Mouse (Mus musculus): ENCODE measurements around the gene Tdrd3. TPM values are rescaled to one million over a fixed set of nuclear protein-coding genes. Genes with fewer than 3 reads are reported as not detected.

Gene Tdrd3
- polyA plus RNA-seq, 1 experiment, result 1.2 TPM

GRCm38 (mm10) chr14:87415486-87415807 is 992 bp upstream of the Tdrd3 start:
- Histone ChIP-seq H3K27me3 (ENCODE audit: control insufficient read depth, insufficient read depth, low read length) (no peaks in the 10 kb centered on the region), H3K27ac (ENCODE audit: insufficient read depth, low read length) (peak overlapping the region; percentile 32; the same call in 1 of the 2 replicates), H3K36me3 (ENCODE audit: control insufficient read depth, insufficient read depth, low read length) (no peaks in the 10 kb centered on the region), H3K4me1 (ENCODE audit: control insufficient read depth, insufficient read depth, insufficient read length) (peaks cover 4% of the 10 kb centered on the region; the same call in 1 of the 2 replicates), H3K4me3 (ENCODE audit: extremely low read depth, insufficient read depth, insufficient read length) (peak overlapping the region; percentile 92)
- WGBS, result under 1% methylated on average over 11 of the region's 11 CpGs
- no peak for DNase-seq (ENCODE audit: low read depth in 1 of 2, low spot score in 2 of 2)
- TF ChIP-seq POLR2A (IDR thresholded peaks at IDR 0.05; ENCODE audit: low read depth, low read length), result no peak
- TF ChIP-seq CTCF (IDR thresholded peaks at IDR 0.05; ENCODE audit: extremely low read depth, insufficient read depth, insufficient read length, insufficient replicate concordance), result no peak

DNA sequence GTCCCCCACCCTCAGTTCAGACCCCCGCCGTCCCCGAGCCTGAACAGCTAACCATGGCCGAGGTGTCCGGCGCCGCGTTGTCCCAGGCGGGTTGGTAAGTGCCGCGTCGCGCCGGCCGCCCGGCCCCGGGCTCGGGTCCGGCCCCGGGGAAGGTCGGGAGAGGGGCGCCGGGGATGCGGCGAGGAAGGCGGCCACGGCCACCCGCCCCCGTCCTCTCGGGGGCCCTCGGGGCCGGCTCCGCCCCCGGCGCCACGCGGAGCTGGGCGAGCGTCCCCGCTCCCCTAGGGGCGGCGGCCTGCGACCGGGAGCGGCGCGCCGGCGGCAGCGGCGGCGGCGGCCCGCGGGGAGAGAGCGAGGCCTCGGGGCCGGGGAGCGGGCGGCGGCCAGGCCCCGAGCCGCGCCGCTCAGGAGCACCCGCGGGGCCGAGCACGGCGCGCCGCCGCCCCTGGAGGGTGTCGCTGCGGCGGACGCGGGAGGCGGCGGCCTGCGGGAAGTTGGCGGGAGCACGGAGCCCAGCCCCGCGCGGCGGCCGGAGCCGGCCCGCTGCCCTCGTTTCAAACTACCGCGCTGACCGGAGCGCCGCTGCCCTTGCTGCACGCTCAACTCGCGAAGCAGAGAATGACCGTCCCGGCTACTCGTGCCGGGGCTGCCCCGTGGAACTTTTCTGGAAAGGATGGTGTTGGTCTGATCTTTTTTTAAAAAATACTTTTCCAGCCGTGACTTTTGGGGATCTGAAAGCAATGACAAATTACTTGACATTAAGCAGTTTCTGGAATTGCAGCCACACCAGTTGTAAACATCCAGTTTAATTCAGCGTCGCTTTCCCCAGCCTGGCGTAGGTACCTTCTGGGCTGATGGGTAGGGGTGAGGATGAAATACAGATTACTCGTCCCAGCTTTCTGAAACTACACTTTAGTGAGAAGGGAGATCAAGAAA is 584 bp downstream of the Tdrd3 start:
- Histone ChIP-seq H3K4me3 (ENCODE audit: extremely low read depth, insufficient read depth, insufficient read length) (peak overlapping the region; percentile 92), H3K4me1 (ENCODE audit: control insufficient read depth, insufficient read depth, insufficient read length) (peaks cover 4% of the 10 kb centered on the region; the same call in 1 of the 2 replicates), H3K27ac (ENCODE audit: insufficient read depth, low read length) (peak overlapping the region; percentile 96), H3K36me3 (ENCODE audit: control insufficient read depth, insufficient read depth, low read length) (no peaks in the 10 kb centered on the region), H3K27me3 (ENCODE audit: control insufficient read depth, insufficient read depth, low read length) (no peaks in the 10 kb centered on the region)
- 1% methylated on average over 84 of the region's 109 CpGs for WGBS
- no peak for TF ChIP-seq CTCF (IDR thresholded peaks at IDR 0.05; ENCODE audit: extremely low read depth, insufficient read depth, insufficient read length, insufficient replicate concordance)
- TF ChIP-seq POLR2A (IDR thresholded peaks at IDR 0.05; ENCODE audit: low read depth, low read length), result no peak
- DNase-seq (ENCODE audit: low read depth in 1 of 2, low spot score in 2 of 2), result peak in 1 of 2 experiments; percentile 43

- DNase-seq (ENCODE audit: low read depth in 1 of 2, low spot score in 2 of 2), result no peak
- 0% methylated on average over 3 of the region's 3 CpGs for WGBS
- Histone ChIP-seq H3K4me3 (ENCODE audit: extremely low read depth, insufficient read depth, insufficient read length) (peak overlapping the region; percentile 92), H3K27me3 (ENCODE audit: control insufficient read depth, insufficient read depth, low read length) (no peaks in the 10 kb centered on the region), H3K4me1 (ENCODE audit: control insufficient read depth, insufficient read depth, insufficient read length) (peaks cover 4% of the 10 kb centered on the region; the same call in 1 of the 2 replicates), H3K27ac (ENCODE audit: insufficient read depth, low read length) (peak overlapping the region; percentile 25; the same call in 1 of the 2 replicates), H3K36me3 (ENCODE audit: control insufficient read depth, insufficient read depth, low read length) (no peaks in the 10 kb centered on the region)
- TF ChIP-seq POLR2A (IDR thresholded peaks at IDR 0.05; ENCODE audit: low read depth, low read length) (no peak), CTCF (IDR thresholded peaks at IDR 0.05; ENCODE audit: extremely low read depth, insufficient read depth, insufficient read length, insufficient replicate concordance) (no peak)
Observed at GRCm38 (mm10) chr14:87417691-87418070, 1.2 kb downstream of the Tdrd3 start.

DNA sequence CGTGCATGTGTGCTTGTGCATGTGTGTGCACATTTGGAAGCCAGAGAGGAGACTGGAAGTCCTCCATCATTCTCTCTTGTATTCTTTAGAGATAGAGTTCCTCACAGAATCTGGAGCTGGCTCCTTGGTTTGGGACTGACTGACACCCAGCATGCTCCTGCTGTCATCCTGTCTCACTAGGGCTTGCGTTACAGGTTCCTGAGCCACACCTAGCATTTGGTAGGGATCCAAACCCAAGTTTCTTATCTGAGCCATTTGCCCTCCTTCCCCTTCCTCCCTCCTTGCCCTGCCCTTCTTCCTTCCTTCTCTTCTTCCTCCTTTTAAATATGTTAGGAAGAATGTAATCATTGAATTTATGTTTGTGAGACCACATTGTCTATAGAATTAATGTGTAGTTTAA is 3.3 kb downstream of the Tdrd3 start:
- DNase-seq (ENCODE audit: low read depth in 1 of 2, low spot score in 2 of 2), result no peak
- H3K27me3 ChIP-seq (ENCODE audit: control insufficient read depth, insufficient read depth, low read length), result no peaks in the 10 kb centered on the region
- H3K4me3 ChIP-seq (ENCODE audit: extremely low read depth, insufficient read depth, insufficient read length), result no peak overlapping the region
- no peak overlapping the region for H3K27ac ChIP-seq (ENCODE audit: insufficient read depth, low read length)
- 85% methylated on average over 2 of the region's 2 CpGs for WGBS
- no peak for TF ChIP-seq CTCF (IDR thresholded peaks at IDR 0.05; ENCODE audit: extremely low read depth, insufficient read depth, insufficient read length, insufficient replicate concordance)
- no peak for TF ChIP-seq POLR2A (IDR thresholded peaks at IDR 0.05; ENCODE audit: low read depth, low read length)
- H3K4me1 ChIP-seq (ENCODE audit: control insufficient read depth, insufficient read depth, insufficient read length), result peaks cover 4% of the 10 kb centered on the region; the same call in 1 of the 2 replicates
- no peaks in the 10 kb centered on the region for H3K36me3 ChIP-seq (ENCODE audit: control insufficient read depth, insufficient read depth, low read length)

DNA sequence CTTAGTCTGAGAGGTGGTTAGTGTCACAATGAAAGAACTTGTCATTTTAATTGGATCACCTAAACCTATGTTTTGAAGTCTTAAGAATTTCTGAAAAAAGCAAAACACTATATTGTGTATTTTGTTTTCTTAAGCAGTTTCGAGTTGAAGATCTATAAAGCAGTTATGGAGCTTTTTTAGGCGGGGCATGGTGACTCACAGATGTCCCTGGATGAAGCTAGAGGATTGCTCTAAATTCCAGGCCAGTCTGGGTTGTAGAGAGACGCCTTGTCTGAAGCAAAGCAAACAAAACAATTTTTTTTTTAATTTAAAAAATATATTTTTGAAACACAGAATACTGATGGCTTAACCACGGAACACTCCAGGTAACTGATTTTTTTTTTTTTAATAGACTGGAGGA is 4.1 kb downstream of the Tdrd3 start:
- no peak overlapping the region for H3K27ac ChIP-seq (ENCODE audit: insufficient read depth, low read length)
- H3K4me1 ChIP-seq (ENCODE audit: control insufficient read depth, insufficient read depth, insufficient read length), result peaks cover 4% of the 10 kb centered on the region; the same call in 1 of the 2 replicates
- WGBS, result 88% methylated on average over 4 of the region's 4 CpGs
- H3K4me3 ChIP-seq (ENCODE audit: extremely low read depth, insufficient read depth, insufficient read length), result no peak overlapping the region
- H3K27me3 ChIP-seq (ENCODE audit: control insufficient read depth, insufficient read depth, low read length), result no peaks in the 10 kb centered on the region
- no peak for DNase-seq (ENCODE audit: low read depth in 1 of 2, low spot score in 2 of 2)
- TF ChIP-seq POLR2A (IDR thresholded peaks at IDR 0.05; ENCODE audit: low read depth, low read length) (no peak), CTCF (IDR thresholded peaks at IDR 0.05; ENCODE audit: extremely low read depth, insufficient read depth, insufficient read length, insufficient replicate concordance) (no peak)
- no peaks in the 10 kb centered on the region for H3K36me3 ChIP-seq (ENCODE audit: control insufficient read depth, insufficient read depth, low read length)

DNA sequence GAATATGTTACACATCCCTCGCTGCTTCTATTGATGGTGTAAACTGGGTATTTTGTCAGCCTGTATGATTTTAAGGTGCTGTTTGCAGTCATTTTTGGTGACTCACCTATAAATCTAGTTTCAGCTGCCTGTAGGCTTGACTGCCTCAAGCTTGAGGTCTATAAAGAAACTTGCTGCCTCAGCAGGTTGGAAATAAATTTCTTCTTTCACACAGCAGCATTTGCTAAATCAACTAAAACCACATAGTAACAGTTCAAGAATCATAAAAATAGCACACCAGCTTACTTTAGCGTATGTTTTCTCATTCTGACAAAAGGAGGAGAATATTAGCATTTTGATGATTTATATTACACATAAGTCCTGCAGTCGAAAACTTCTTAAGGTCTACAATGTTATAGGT is 6.0 kb downstream of the Tdrd3 start:
- 77% methylated on average over 3 of the region's 3 CpGs for WGBS
- Histone ChIP-seq H3K27ac (ENCODE audit: insufficient read depth, low read length) (no peak overlapping the region), H3K36me3 (ENCODE audit: control insufficient read depth, insufficient read depth, low read length) (no peaks in the 10 kb centered on the region), H3K4me1 (ENCODE audit: control insufficient read depth, insufficient read depth, insufficient read length) (peaks cover 4% of the 10 kb centered on the region; the same call in 1 of the 2 replicates), H3K4me3 (ENCODE audit: extremely low read depth, insufficient read depth, insufficient read length) (no peak overlapping the region), H3K27me3 (ENCODE audit: control insufficient read depth, insufficient read depth, low read length) (no peaks in the 10 kb centered on the region)
- DNase-seq (ENCODE audit: low read depth in 1 of 2, low spot score in 2 of 2), result no peak
- TF ChIP-seq POLR2A (IDR thresholded peaks at IDR 0.05; ENCODE audit: low read depth, low read length) (no peak), CTCF (IDR thresholded peaks at IDR 0.05; ENCODE audit: extremely low read depth, insufficient read depth, insufficient read length, insufficient replicate concordance) (no peak)
